Mouse (Mus musculus): ENCODE measurements around the gene Ube2e2. TPM values are rescaled to one million over a fixed set of nuclear protein-coding genes. Genes with fewer than 3 reads are reported as not detected.

Gene Ube2e2
- polyA plus RNA-seq, 2 experiments: 69.7 to 82.7 TPM

DNA sequence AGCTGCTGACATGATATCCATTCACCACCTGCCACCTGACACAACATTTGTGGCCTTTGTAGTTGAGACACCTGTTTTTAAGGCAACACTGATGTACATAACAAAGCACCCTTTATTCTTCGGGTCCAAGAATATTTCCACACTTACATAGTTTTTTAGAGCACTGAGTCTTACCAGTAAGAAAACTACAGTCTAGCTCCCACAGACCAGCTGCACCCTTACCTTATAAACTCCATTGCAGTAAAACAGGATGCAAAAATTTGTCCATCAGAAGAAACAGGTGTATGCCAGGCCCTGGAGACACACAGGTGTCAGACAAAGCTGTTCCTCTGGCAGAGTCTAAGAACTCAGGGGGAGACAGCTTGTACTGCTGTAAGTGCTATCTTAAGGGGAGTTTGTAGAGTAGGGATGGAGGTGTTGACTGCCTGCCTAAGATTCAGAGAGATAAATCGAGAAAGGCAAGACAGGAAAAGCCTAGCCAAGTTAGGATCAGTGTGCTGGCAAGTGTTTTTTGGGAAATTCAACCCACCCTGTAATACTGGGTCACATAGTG lies 244.9 kb downstream of the Ube2e2 start:
- Histone ChIP-seq H3K4me2 (replicated peaks; ENCODE audit: low read depth, low read length, severe bottlenecking) (no peak overlapping the region), H3K9me3 (ENCODE audit: control insufficient read depth, low read length) (no peaks in the 10 kb centered on the region), H3K27ac (replicated peaks; ENCODE audit: low read depth, low read length) (no peak overlapping the region), H3K9ac (ENCODE audit: low read depth, low read length, severe bottlenecking) (no peak overlapping the region), H3K4me1 (ENCODE audit: control insufficient read depth, insufficient read depth, low read length) (no peaks in the 10 kb centered on the region), H3K4me3 (replicated peaks; ENCODE audit: low read length) (no peak overlapping the region), H3K36me3 (ENCODE audit: control insufficient read depth, insufficient read depth, low read length) (no peaks in the 10 kb centered on the region), H3K27me3 (ENCODE audit: control insufficient read depth, insufficient read depth, low read length) (no peaks in the 10 kb centered on the region)
- DNase-seq (ENCODE audit: low spot score) (no peak), ATAC-seq (ENCODE audit: low FRiP score, low read depth) (no peak)
- no peak for TF ChIP-seq POLR2A (IDR thresholded peaks at IDR 0.05; ENCODE audit: borderline replicate concordance, extremely low read depth, insufficient read depth, insufficient read length)
- 78% methylated on average over 2 of the region's 2 CpGs for WGBS

DNA sequence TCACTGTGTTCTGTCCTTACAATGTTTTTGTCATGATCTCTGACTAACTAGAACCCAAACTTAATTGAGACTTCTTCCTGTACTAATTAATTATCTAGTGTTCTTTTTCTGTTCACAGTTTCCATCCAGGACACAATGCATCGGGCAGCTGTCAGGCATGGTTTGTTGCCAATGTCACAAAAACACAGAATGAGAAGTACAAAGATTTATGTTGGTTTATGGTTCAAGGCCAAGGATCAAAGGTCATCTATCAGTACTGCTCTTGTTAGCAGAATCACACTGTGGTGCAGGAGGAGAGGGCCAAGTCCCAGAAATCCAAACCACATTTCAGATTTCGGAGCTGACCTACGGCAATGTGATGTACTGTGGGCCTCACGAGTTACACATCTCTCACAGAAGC lies 252.4 kb downstream of the Ube2e2 start:
- no peaks in the 10 kb centered on the region for H3K9me3 ChIP-seq (ENCODE audit: control insufficient read depth, low read length)
- ATAC-seq (ENCODE audit: low FRiP score, low read depth) (no peak), DNase-seq (ENCODE audit: low spot score) (no peak)
- no peak overlapping the region for H3K9ac ChIP-seq (ENCODE audit: low read depth, low read length, severe bottlenecking)
- H3K4me2 ChIP-seq (replicated peaks; ENCODE audit: low read depth, low read length, severe bottlenecking): no peak overlapping the region
- H3K36me3 ChIP-seq (ENCODE audit: control insufficient read depth, insufficient read depth, low read length): no peaks in the 10 kb centered on the region
- H3K27ac ChIP-seq (replicated peaks; ENCODE audit: low read depth, low read length): no peak overlapping the region
- H3K4me1 ChIP-seq (ENCODE audit: control insufficient read depth, insufficient read depth, low read length): no peaks in the 10 kb centered on the region
- H3K4me3 ChIP-seq (replicated peaks; ENCODE audit: low read length): no peak overlapping the region
- no peaks in the 10 kb centered on the region for H3K27me3 ChIP-seq (ENCODE audit: control insufficient read depth, insufficient read depth, low read length)
- no peak for TF ChIP-seq POLR2A (IDR thresholded peaks at IDR 0.05; ENCODE audit: borderline replicate concordance, extremely low read depth, insufficient read depth, insufficient read length)
- 64% methylated on average over 4 of the region's 4 CpGs for WGBS

DNA sequence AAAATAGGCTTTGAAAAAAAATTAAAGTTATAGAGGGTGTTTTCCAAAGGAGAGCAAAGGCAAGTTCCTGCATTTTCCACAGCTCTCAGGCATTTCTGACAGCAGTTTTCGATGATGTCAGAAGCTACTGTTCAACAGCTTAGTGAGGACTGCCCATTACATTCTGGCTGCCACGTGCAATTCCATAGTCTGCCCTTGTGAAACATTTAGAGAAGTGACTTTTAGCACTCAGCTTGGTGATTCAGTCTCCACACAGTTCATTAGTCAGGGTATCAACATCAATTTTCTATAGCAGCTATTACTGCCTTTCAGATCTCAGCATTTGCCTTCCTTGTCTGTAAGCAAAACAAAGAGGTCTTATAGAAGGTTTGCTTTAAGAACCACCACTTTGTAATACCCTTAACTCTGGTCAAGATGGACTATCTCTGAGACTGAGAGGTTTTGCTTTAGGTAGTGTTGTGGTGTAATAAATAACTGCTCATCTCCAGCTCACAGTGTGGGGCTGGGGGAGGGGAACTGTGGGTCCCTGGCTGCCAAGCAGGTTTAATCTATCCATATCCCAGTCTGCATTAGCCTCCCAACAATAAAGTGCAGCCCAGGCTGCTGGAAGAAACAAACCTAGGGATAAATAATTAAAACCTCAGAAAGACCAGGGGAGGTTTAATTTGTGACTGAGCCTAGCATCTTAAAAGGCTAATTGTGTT lies 255.2 kb downstream of the Ube2e2 start:
- H3K4me1 ChIP-seq (ENCODE audit: control insufficient read depth, insufficient read depth, low read length): no peaks in the 10 kb centered on the region
- no peak overlapping the region for H3K4me3 ChIP-seq (replicated peaks; ENCODE audit: low read length)
- no peaks in the 10 kb centered on the region for H3K36me3 ChIP-seq (ENCODE audit: control insufficient read depth, insufficient read depth, low read length)
- no peaks in the 10 kb centered on the region for H3K27me3 ChIP-seq (ENCODE audit: control insufficient read depth, insufficient read depth, low read length)
- H3K9me3 ChIP-seq (ENCODE audit: control insufficient read depth, low read length): no peaks in the 10 kb centered on the region
- no peak overlapping the region for H3K9ac ChIP-seq (ENCODE audit: low read depth, low read length, severe bottlenecking)
- 75% methylated on average over 2 of the region's 2 CpGs for WGBS
- H3K27ac ChIP-seq (replicated peaks; ENCODE audit: low read depth, low read length): no peak overlapping the region
- no peak for ATAC-seq (ENCODE audit: low FRiP score, low read depth)
- H3K4me2 ChIP-seq (replicated peaks; ENCODE audit: low read depth, low read length, severe bottlenecking): no peak overlapping the region
- no peak for DNase-seq (ENCODE audit: low spot score)
- TF ChIP-seq POLR2A (IDR thresholded peaks at IDR 0.05; ENCODE audit: borderline replicate concordance, extremely low read depth, insufficient read depth, insufficient read length): no peak

DNA sequence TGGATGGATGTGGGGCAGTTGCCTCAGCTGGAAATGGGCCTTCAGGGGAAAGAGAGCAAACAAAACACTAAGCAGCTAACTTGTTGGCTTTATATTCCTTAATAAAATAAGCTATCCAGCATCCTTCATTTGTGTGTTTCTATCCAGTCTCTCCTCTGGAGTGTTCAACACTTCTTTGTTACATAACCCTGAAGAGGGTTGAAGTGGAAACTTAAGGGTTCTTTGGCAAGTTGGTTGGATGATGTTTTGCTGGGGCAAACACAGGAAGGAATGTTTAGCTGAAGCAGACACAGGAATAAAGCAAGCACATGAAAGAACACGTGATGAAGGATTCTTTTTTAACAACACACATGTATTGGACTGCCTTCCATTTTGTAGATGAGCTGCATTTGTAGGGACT lies 256.3 kb downstream of the Ube2e2 start:
- Histone ChIP-seq H3K9ac (ENCODE audit: low read depth, low read length, severe bottlenecking) (no peak overlapping the region), H3K27me3 (ENCODE audit: control insufficient read depth, insufficient read depth, low read length) (no peaks in the 10 kb centered on the region), H3K9me3 (ENCODE audit: control insufficient read depth, low read length) (no peaks in the 10 kb centered on the region), H3K27ac (replicated peaks; ENCODE audit: low read depth, low read length) (no peak overlapping the region), H3K36me3 (ENCODE audit: control insufficient read depth, insufficient read depth, low read length) (no peaks in the 10 kb centered on the region), H3K4me3 (replicated peaks; ENCODE audit: low read length) (no peak overlapping the region), H3K4me1 (ENCODE audit: control insufficient read depth, insufficient read depth, low read length) (no peaks in the 10 kb centered on the region), H3K4me2 (replicated peaks; ENCODE audit: low read depth, low read length, severe bottlenecking) (no peak overlapping the region)
- DNase-seq (ENCODE audit: low spot score): no peak
- TF ChIP-seq POLR2A (IDR thresholded peaks at IDR 0.05; ENCODE audit: borderline replicate concordance, extremely low read depth, insufficient read depth, insufficient read length): no peak
- 83% methylated on average over 1 of the region's 1 CpGs for WGBS
- no peak for ATAC-seq (ENCODE audit: low FRiP score, low read depth)

DNA sequence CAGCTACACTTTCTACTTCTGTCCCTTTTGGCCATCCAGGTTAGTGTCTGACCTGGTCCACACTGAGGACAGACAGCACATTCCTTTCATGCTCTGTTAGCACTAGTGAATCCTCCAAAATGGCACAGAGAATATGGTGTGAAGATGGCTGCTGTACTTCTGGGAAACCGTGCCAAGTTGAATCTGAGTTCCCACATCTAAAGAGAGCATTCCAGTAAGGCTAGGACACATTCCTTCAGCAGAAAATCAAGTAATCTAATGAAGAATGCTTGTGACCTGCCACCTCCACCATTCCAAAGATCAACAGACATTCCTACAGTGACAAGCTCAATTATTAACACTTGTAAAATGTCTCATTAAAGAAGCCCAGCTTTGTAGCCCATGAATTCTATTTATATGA lies 265.9 kb downstream of the Ube2e2 start:
- TF ChIP-seq POLR2A (IDR thresholded peaks at IDR 0.05; ENCODE audit: borderline replicate concordance, extremely low read depth, insufficient read depth, insufficient read length): no peak
- no peak for DNase-seq (ENCODE audit: low spot score)
- Histone ChIP-seq H3K27me3 (ENCODE audit: control insufficient read depth, insufficient read depth, low read length) (no peaks in the 10 kb centered on the region), H3K36me3 (ENCODE audit: control insufficient read depth, insufficient read depth, low read length) (no peaks in the 10 kb centered on the region), H3K4me3 (replicated peaks; ENCODE audit: low read length) (no peak overlapping the region), H3K4me2 (replicated peaks; ENCODE audit: low read depth, low read length, severe bottlenecking) (no peak overlapping the region), H3K27ac (replicated peaks; ENCODE audit: low read depth, low read length) (no peak overlapping the region), H3K4me1 (ENCODE audit: control insufficient read depth, insufficient read depth, low read length) (no peaks in the 10 kb centered on the region), H3K9ac (ENCODE audit: low read depth, low read length, severe bottlenecking) (no peak overlapping the region), H3K9me3 (ENCODE audit: control insufficient read depth, low read length) (no peaks in the 10 kb centered on the region)
- ATAC-seq (ENCODE audit: low FRiP score, low read depth): no peak
- 90% methylated on average over 1 of the region's 1 CpGs for WGBS

All from limb, embryonic 14.5 days (tissue).